Mouse (Mus musculus): ENCODE measurements around the gene Pip5k1a. TPM values are rescaled to one million over a fixed set of nuclear protein-coding genes. Genes with fewer than 3 reads are reported as not detected.
"Not testable (repeated sequence)": the region's sequence is repeated elsewhere in the genome, so short reads cannot be mapped to it uniquely, and the experiment has no call there.

Gene Pip5k1a
- polyA plus RNA-seq, 1 experiment = 1.5 TPM

GRCm38 (mm10) chr3:95124972-95125371 lies 18.2 kb upstream of the Pip5k1a start:
- no peak overlapping the region for H3K4me3 ChIP-seq (replicated peaks)
- no peaks in the 10 kb centered on the region for H3K27me3 ChIP-seq (ENCODE audit: control insufficient read depth)
- TF ChIP-seq TAL1 (IDR thresholded peaks at IDR 0.05; ENCODE audit: low read length) (no peak), GATA1 (IDR thresholded peaks at IDR 0.05; ENCODE audit: low read length) (no peak)
- 0 out of 2 replicates have a peak, but pooled peaks cover under 1% of the 10 kb centered on the region for H3K4me1 ChIP-seq (ENCODE audit: control insufficient read depth)
- H3K36me3 ChIP-seq (ENCODE audit: control insufficient read depth) = peaks cover 74% of the 10 kb centered on the region
- H3K9me3 ChIP-seq (ENCODE audit: control insufficient read depth, low read length) = no peaks in the 10 kb centered on the region

GRCm38 (mm10) chr3:95124246-95124645 lies 17.5 kb upstream of the Pip5k1a start, which contains the start of gene Tmod4:
Gene Tmod4 (plus strand): TSS chr3:95124476.
- Histone ChIP-seq H3K27me3 (ENCODE audit: control insufficient read depth) (no peaks in the 10 kb centered on the region), H3K9me3 (ENCODE audit: control insufficient read depth, low read length) (no peaks in the 10 kb centered on the region), H3K4me1 (ENCODE audit: control insufficient read depth) (no peaks in the 10 kb centered on the region), H3K36me3 (ENCODE audit: control insufficient read depth) (peaks cover 74% of the 10 kb centered on the region), H3K4me3 (replicated peaks) (no peak within 1 kb of the TSS)
- TF ChIP-seq TAL1 (IDR thresholded peaks at IDR 0.05; ENCODE audit: low read length) (no peak), GATA1 (IDR thresholded peaks at IDR 0.05; ENCODE audit: low read length) (no peak)

- no peaks in the 10 kb centered on the region for H3K4me1 ChIP-seq (ENCODE audit: control insufficient read depth)
- peaks cover 73% of the 10 kb centered on the region for H3K36me3 ChIP-seq (ENCODE audit: control insufficient read depth)
- no peaks in the 10 kb centered on the region for H3K9me3 ChIP-seq (ENCODE audit: control insufficient read depth, low read length)
- no peak overlapping the region for H3K4me3 ChIP-seq (replicated peaks)
- TF ChIP-seq TAL1 (IDR thresholded peaks at IDR 0.05; ENCODE audit: low read length) = no peak
- H3K27me3 ChIP-seq (ENCODE audit: control insufficient read depth) = no peaks in the 10 kb centered on the region
These were observed 14.8 kb upstream of the Pip5k1a start for GRCm38 (mm10) chr3:95121580-95121979.

GRCm38 (mm10) chr3:95117751-95118150 lies 11.0 kb upstream of the Pip5k1a start:
- no peaks in the 10 kb centered on the region for H3K27me3 ChIP-seq (ENCODE audit: control insufficient read depth)
- peaks cover 69% of the 10 kb centered on the region for H3K36me3 ChIP-seq (ENCODE audit: control insufficient read depth)
- TF ChIP-seq GATA1 (IDR thresholded peaks at IDR 0.05; ENCODE audit: low read length) (no peak), TAL1 (IDR thresholded peaks at IDR 0.05; ENCODE audit: low read length) (no peak)
- no peaks in the 10 kb centered on the region for H3K9me3 ChIP-seq (ENCODE audit: control insufficient read depth, low read length)
- H3K4me3 ChIP-seq (replicated peaks) = no peak overlapping the region
- peaks cover 2% of the 10 kb centered on the region; the same call in 1 of the 2 replicates for H3K4me1 ChIP-seq (ENCODE audit: control insufficient read depth)

GRCm38 (mm10) chr3:95112760-95113159 lies 6.0 kb upstream of the Pip5k1a start:
- TF ChIP-seq GATA1 (IDR thresholded peaks at IDR 0.05; ENCODE audit: low read length) (no peak), TAL1 (IDR thresholded peaks at IDR 0.05; ENCODE audit: low read length) (no peak)
- Histone ChIP-seq H3K27me3 (ENCODE audit: control insufficient read depth) (no peaks in the 10 kb centered on the region), H3K36me3 (ENCODE audit: control insufficient read depth) (peaks cover 24% of the 10 kb centered on the region), H3K4me3 (replicated peaks) (peak overlapping the region; percentile 94), H3K4me1 (ENCODE audit: control insufficient read depth) (peaks cover 43% of the 10 kb centered on the region), H3K9me3 (ENCODE audit: control insufficient read depth, low read length) (no peaks in the 10 kb centered on the region)

GRCm38 (mm10) chr3:95110911-95111726 lies 4.4 kb upstream of the Pip5k1a start, which contains the start of gene Vps72:
Gene Vps72 (plus strand): TSS chr3:95111022.
- peaks cover 20% of the 10 kb centered on the region for H3K36me3 ChIP-seq (ENCODE audit: control insufficient read depth)
- H3K9me3 ChIP-seq (ENCODE audit: control insufficient read depth, low read length) = no peaks in the 10 kb centered on the region
- H3K4me3 ChIP-seq (replicated peaks) = peak within 1 kb of the TSS; percentile 94
- H3K4me1 ChIP-seq (ENCODE audit: control insufficient read depth) = peaks cover 50% of the 10 kb centered on the region
- TF ChIP-seq TAL1 (IDR thresholded peaks at IDR 0.05; ENCODE audit: low read length) (no peak), GATA1 (IDR thresholded peaks at IDR 0.05; ENCODE audit: low read length) (no peak)
- no peaks in the 10 kb centered on the region for H3K27me3 ChIP-seq (ENCODE audit: control insufficient read depth)

- Histone ChIP-seq H3K27me3 (ENCODE audit: control insufficient read depth) (no peaks in the 10 kb centered on the region), H3K36me3 (ENCODE audit: control insufficient read depth) (peaks cover 12% of the 10 kb centered on the region), H3K9me3 (ENCODE audit: control insufficient read depth, low read length) (no peaks in the 10 kb centered on the region), H3K4me3 (replicated peaks) (no peak overlapping the region), H3K4me1 (ENCODE audit: control insufficient read depth) (peaks cover 71% of the 10 kb centered on the region)
- TF ChIP-seq TAL1 (IDR thresholded peaks at IDR 0.05; ENCODE audit: low read length) (no peak), GATA1 (IDR thresholded peaks at IDR 0.05; ENCODE audit: low read length) (no peak)
These were observed 1.2 kb upstream of the Pip5k1a start for GRCm38 (mm10) chr3:95107898-95108297.

- Histone ChIP-seq H3K4me1 (ENCODE audit: control insufficient read depth) (peaks cover 71% of the 10 kb centered on the region), H3K36me3 (ENCODE audit: control insufficient read depth) (peaks cover 15% of the 10 kb centered on the region), H3K4me3 (replicated peaks) (peak overlapping the region; percentile 87)
- H3K27me3 ChIP-seq (ENCODE audit: control insufficient read depth); H3K9me3 ChIP-seq (ENCODE audit: control insufficient read depth, low read length): not testable (repeated sequence)
These were observed 578 bp upstream of the Pip5k1a start for GRCm38 (mm10) chr3:95107308-95107707.

GRCm38 (mm10) chr3:95105586-95106337 lies 968 bp downstream of the Pip5k1a start:
- Histone ChIP-seq H3K9me3 (ENCODE audit: control insufficient read depth, low read length) (no peaks in the 10 kb centered on the region), H3K36me3 (ENCODE audit: control insufficient read depth) (peaks cover 31% of the 10 kb centered on the region), H3K27me3 (ENCODE audit: control insufficient read depth) (no peaks in the 10 kb centered on the region), H3K4me3 (replicated peaks) (peak overlapping the region; percentile 87), H3K4me1 (ENCODE audit: control insufficient read depth) (peaks cover 70% of the 10 kb centered on the region)
- TF ChIP-seq GATA1 (IDR thresholded peaks at IDR 0.05; ENCODE audit: low read length) = no peak
